Mouse (Mus musculus): ENCODE results near the gene Cltb. TPM values are rescaled to one million over a fixed set of nuclear protein-coding genes. Genes with fewer than 3 reads are reported as not detected.
"Not testable (repeated sequence)": the region's sequence is repeated elsewhere in the genome, so short reads cannot be mapped to it uniquely, and the experiment has no call there.

The Cltb gene
- polyA plus RNA-seq, 1 experiment from 2014 or later = 84.4 TPM

DNA sequence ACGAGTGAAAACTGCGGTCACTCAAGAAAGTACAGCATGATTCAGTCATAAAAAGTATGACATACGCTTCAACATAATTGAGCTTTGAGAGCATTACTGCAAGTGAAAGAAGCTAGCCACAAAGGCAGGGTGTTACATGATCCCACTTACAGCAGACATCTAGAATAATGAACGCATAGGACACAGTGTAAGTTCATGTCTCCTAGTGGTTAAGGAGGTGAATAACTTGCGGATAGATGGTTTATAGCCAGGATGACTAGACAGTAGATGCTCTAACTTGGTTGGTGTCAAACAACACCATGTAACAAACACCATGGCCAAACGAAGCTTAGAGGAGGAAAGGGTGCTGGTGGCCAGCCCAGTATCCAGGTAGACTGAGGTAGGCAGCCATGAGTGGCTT is 5.9 kb upstream of the Cltb start:
- Histone ChIP-seq H3K27ac (ENCODE audit: low read depth, low read length) (no peak overlapping the region), H3K27me3 (replicated peaks; ENCODE audit: control insufficient read depth, insufficient read depth, low read length) (no peaks in the 10 kb centered on the region), H3K4me1 (ENCODE audit: control insufficient read depth, insufficient read depth, low read length) (no peaks in the 10 kb centered on the region), H3K36me3 (ENCODE audit: control insufficient read depth, insufficient read depth, low read length) (no peaks in the 10 kb centered on the region), H3K9me3 (replicated peaks; ENCODE audit: control insufficient read depth, low read length) (no peaks in the 10 kb centered on the region), H3K9ac (ENCODE audit: low read length) (no peak overlapping the region), H3K4me2 (ENCODE audit: low read length) (no peak overlapping the region), H3K4me3 (ENCODE audit: low read depth, low read length) (no peak overlapping the region)
- WGBS = 66% methylated on average over 6 of the region's 6 CpGs
- no peak for DNase-seq (ENCODE audit: low spot score)
- no peak for ATAC-seq

DNA sequence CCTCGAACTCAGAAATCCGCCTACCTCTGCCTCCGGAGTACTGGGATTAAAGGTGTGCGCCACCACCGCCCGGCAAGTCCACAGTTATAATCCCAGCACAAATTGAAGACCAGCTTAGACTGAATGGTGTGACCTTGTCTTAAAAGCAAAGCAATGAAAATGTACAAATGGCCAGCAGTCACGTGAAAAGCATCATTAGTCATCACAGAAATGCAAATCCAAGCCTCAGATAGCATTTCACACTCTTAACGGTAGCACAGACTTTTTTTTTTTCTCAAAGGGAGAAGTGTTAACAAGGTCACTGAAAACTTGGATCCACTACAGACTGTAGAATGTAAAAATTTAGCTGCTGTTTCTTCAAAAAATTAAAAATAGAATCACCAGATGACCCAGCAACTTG is 5.2 kb upstream of the Cltb start:
- Histone ChIP-seq H3K27me3 (replicated peaks; ENCODE audit: control insufficient read depth, insufficient read depth, low read length) (no peaks in the 10 kb centered on the region), H3K9ac (ENCODE audit: low read length) (no peak overlapping the region), H3K4me3 (ENCODE audit: low read depth, low read length) (no peak overlapping the region), H3K9me3 (replicated peaks; ENCODE audit: control insufficient read depth, low read length) (no peaks in the 10 kb centered on the region), H3K27ac (ENCODE audit: low read depth, low read length) (no peak overlapping the region), H3K36me3 (ENCODE audit: control insufficient read depth, insufficient read depth, low read length) (no peaks in the 10 kb centered on the region), H3K4me2 (ENCODE audit: low read length) (no peak overlapping the region), H3K4me1 (ENCODE audit: control insufficient read depth, insufficient read depth, low read length) (no peaks in the 10 kb centered on the region)
- DNase-seq (ENCODE audit: low spot score) (no peak), ATAC-seq (no peak)
- WGBS = 83% methylated on average over 8 of the region's 8 CpGs

DNA sequence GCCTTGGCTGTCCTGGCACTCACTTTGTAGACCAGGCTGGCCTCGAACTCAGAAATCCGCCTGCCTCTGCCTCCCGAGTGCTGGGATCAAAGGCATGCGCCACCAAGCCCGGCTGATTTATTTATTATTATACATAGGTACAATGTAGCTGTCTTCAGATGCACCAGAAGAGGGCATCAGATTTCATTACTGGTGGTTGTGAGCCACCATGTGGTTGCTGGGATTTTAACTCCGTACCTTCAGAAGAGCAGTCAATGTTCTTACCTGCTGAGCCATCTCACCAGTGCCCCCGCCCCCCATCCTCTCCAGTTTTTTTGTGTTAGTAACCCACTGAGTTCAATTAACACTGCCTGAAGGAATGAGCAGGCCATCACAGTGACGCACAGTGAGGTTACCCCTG is 2.0 kb upstream of the Cltb start:
- H3K9ac ChIP-seq (ENCODE audit: low read length); H3K27ac ChIP-seq (ENCODE audit: low read depth, low read length); H3K4me2 ChIP-seq (ENCODE audit: low read length); ATAC-seq; DNase-seq (ENCODE audit: low spot score); H3K36me3 ChIP-seq (ENCODE audit: control insufficient read depth, insufficient read depth, low read length); H3K4me3 ChIP-seq (ENCODE audit: low read depth, low read length); H3K9me3 ChIP-seq (replicated peaks; ENCODE audit: control insufficient read depth, low read length); H3K4me1 ChIP-seq (ENCODE audit: control insufficient read depth, insufficient read depth, low read length); H3K27me3 ChIP-seq (replicated peaks; ENCODE audit: control insufficient read depth, insufficient read depth, low read length): not testable (repeated sequence)
- WGBS = 87% methylated on average over 8 of the region's 8 CpGs

DNA sequence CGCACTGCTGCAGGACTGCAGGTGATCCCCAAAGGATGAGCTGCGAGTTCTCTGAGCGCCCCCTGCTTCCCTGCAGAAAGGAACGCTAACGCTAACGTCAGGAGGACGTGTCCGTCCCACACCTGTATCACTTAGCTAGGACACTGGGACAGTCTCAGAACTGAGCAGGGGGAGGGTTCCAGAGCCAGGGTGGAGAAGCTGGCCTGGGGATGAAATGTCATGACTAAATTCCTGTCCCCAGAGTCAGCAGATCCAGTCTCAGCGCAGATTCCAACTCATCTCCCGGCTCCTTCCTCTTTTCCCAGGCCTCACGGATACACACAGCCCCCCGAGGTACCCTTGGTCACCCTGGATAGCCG is 552 bp downstream of the Cltb start:
- Histone ChIP-seq H3K36me3 (ENCODE audit: control insufficient read depth, insufficient read depth, low read length) (no peaks in the 10 kb centered on the region), H3K4me3 (ENCODE audit: low read depth, low read length) (peak overlapping the region; percentile 66), H3K4me2 (ENCODE audit: low read length) (peak overlapping the region; percentile 84), H3K9ac (ENCODE audit: low read length) (peak overlapping the region; percentile 84), H3K27me3 (replicated peaks; ENCODE audit: control insufficient read depth, insufficient read depth, low read length) (no peaks in the 10 kb centered on the region), H3K27ac (ENCODE audit: low read depth, low read length) (0 out of 2 replicates have a peak overlapping the region, but pooled peaks have one; percentile 48), H3K9me3 (replicated peaks; ENCODE audit: control insufficient read depth, low read length) (no peaks in the 10 kb centered on the region), H3K4me1 (ENCODE audit: control insufficient read depth, insufficient read depth, low read length) (0 out of 2 replicates have a peak, but pooled peaks cover 4% of the 10 kb centered on the region)
- peak; percentile 29; the same call in 1 of the 2 replicates for ATAC-seq
- DNase-seq (ENCODE audit: low spot score) = peak; percentile 6
- 10% methylated on average over 13 of the region's 13 CpGs for WGBS

DNA sequence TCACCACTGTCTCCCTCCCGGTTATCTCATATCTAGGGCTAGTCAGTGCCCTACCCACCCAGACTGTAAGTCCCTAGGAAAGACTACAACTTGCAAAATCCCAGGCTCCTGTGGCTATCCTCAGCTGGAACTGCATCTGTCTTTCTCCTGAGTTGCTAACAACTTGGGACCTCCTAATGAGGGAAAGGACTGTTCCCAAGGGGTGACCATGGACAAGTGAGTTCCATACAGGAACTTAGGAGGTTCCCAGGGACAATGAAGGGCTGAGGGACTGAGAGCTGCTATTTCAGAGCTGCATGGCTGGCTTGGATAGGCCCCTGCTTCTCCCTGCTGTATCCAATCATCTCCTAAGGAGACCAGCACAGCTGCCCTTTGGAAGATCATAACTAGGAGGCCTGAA is 1.8 kb downstream of the Cltb start:
- H3K27ac ChIP-seq (ENCODE audit: low read depth, low read length) = no peak overlapping the region

DNA sequence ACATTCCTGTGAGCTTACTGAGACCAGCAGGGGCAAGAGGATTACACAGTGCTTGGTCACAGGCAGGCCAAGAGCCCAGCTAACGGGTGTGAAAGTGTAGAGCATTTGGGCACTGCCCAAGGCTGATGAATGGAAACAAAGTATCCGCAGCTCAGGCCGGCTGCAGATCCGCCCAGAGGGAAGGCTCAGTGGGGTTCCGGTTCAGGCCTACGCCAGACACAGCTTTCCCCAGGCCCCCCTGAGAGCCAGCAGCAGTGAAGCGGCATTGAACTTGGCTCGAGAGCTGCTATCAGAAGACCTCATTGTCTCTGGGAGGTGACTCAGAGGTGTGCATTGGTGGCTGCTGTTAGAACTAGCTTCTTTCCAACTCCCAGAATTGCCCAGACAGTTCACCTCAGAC is 2.5 kb downstream of the Cltb start:
- ATAC-seq (no peak), DNase-seq (ENCODE audit: low spot score) (peak; percentile 22)
- H3K27ac ChIP-seq (ENCODE audit: low read depth, low read length) = no peak overlapping the region
- no peaks in the 10 kb centered on the region for H3K36me3 ChIP-seq (ENCODE audit: control insufficient read depth, insufficient read depth, low read length)
- H3K4me2 ChIP-seq (ENCODE audit: low read length) = peak overlapping the region; percentile 20
- H3K4me3 ChIP-seq (ENCODE audit: low read depth, low read length) = no peak overlapping the region
- no peaks in the 10 kb centered on the region for H3K27me3 ChIP-seq (replicated peaks; ENCODE audit: control insufficient read depth, insufficient read depth, low read length)
- H3K9ac ChIP-seq (ENCODE audit: low read length) = peak overlapping the region; percentile 29; the same call in 1 of the 2 replicates
- 0 out of 2 replicates have a peak, but pooled peaks cover 4% of the 10 kb centered on the region for H3K4me1 ChIP-seq (ENCODE audit: control insufficient read depth, insufficient read depth, low read length)
- WGBS = 10% methylated on average over 8 of the region's 8 CpGs
- H3K9me3 ChIP-seq (replicated peaks; ENCODE audit: control insufficient read depth, low read length) = no peaks in the 10 kb centered on the region

More for the DNA sequence above, 1.8 kb downstream of the Cltb start:
- ATAC-seq (no peak), DNase-seq (ENCODE audit: low spot score) (no peak)
- peak overlapping the region; percentile 16; the same call in 1 of the 2 replicates for H3K4me2 ChIP-seq (ENCODE audit: low read length)
- no peaks in the 10 kb centered on the region for H3K36me3 ChIP-seq (ENCODE audit: control insufficient read depth, insufficient read depth, low read length)
- H3K27me3 ChIP-seq (replicated peaks; ENCODE audit: control insufficient read depth, insufficient read depth, low read length) = no peaks in the 10 kb centered on the region
- 35% methylated on average over 1 of the region's 1 CpGs for WGBS
- H3K9me3 ChIP-seq (replicated peaks; ENCODE audit: control insufficient read depth, low read length) = no peaks in the 10 kb centered on the region
- peak overlapping the region; percentile 29; the same call in 1 of the 2 replicates for H3K9ac ChIP-seq (ENCODE audit: low read length)
- H3K4me1 ChIP-seq (ENCODE audit: control insufficient read depth, insufficient read depth, low read length) = 0 out of 2 replicates have a peak, but pooled peaks cover 4% of the 10 kb centered on the region
- no peak overlapping the region for H3K4me3 ChIP-seq (ENCODE audit: low read depth, low read length)

DNA sequence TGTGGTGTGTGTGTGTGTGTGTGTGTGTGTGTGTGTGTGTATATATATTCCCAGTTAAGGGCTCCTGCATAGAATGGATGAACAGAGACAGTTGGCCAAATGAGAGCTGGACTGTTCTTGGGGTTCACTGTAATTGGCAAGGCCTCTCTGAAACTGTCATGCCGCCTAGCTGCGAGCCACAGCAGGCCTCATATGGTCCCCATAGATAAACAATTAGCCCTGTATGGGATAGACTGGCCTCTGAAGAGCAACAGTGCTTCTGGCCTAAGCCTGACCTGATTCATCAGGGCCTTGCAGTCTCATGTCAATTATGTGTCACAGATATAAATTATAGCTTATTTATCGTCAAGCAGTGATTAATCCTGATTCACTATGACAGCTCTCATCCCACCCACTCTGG is 3.1 kb downstream of the Cltb start:
- 0 out of 2 replicates have a peak, but pooled peaks cover 4% of the 10 kb centered on the region for H3K4me1 ChIP-seq (ENCODE audit: control insufficient read depth, insufficient read depth, low read length)
- WGBS = 70% methylated on average over 3 of the region's 3 CpGs
- DNase-seq (ENCODE audit: low spot score) = no peak
- no peak overlapping the region for H3K4me3 ChIP-seq (ENCODE audit: low read depth, low read length)
- H3K9ac ChIP-seq (ENCODE audit: low read length) = no peak overlapping the region
- H3K27me3 ChIP-seq (replicated peaks; ENCODE audit: control insufficient read depth, insufficient read depth, low read length) = no peaks in the 10 kb centered on the region
- no peak for ATAC-seq
- H3K9me3 ChIP-seq (replicated peaks; ENCODE audit: control insufficient read depth, low read length) = no peaks in the 10 kb centered on the region
- H3K36me3 ChIP-seq (ENCODE audit: control insufficient read depth, insufficient read depth, low read length) = no peaks in the 10 kb centered on the region
- no peak overlapping the region for H3K4me2 ChIP-seq (ENCODE audit: low read length)
- H3K27ac ChIP-seq (ENCODE audit: low read depth, low read length) = no peak overlapping the region

DNA sequence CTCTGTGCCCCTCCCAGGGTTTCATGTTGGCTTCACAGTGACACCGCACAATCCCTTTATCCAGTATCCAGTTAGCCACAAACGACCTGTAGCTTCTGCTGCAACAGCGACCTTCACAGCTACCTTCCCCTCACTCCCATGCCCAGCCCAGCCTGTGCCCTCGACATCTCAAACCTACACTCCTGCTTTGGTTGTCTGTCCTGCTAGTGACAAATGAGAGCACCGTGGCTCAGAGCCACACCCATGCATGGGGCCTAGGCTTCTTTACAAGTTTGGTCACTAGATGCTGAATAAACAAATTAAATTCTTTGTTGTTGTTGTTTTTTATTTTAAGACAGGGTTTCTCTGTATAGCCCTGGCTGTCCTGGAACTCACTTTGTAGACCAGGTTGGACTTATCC is 3.9 kb downstream of the Cltb start:
- H3K36me3 ChIP-seq (ENCODE audit: control insufficient read depth, insufficient read depth, low read length) = no peaks in the 10 kb centered on the region
- H3K4me3 ChIP-seq (ENCODE audit: low read depth, low read length) = no peak overlapping the region
- H3K9ac ChIP-seq (ENCODE audit: low read length) = no peak overlapping the region
- H3K4me1 ChIP-seq (ENCODE audit: control insufficient read depth, insufficient read depth, low read length) = 0 out of 2 replicates have a peak, but pooled peaks cover 4% of the 10 kb centered on the region
- ATAC-seq (no peak), DNase-seq (ENCODE audit: low spot score) (no peak)
- no peaks in the 10 kb centered on the region for H3K9me3 ChIP-seq (replicated peaks; ENCODE audit: control insufficient read depth, low read length)
- 72% methylated on average over 5 of the region's 5 CpGs for WGBS
- H3K4me2 ChIP-seq (ENCODE audit: low read length) = no peak overlapping the region
- no peak overlapping the region for H3K27ac ChIP-seq (ENCODE audit: low read depth, low read length)
- H3K27me3 ChIP-seq (replicated peaks; ENCODE audit: control insufficient read depth, insufficient read depth, low read length) = no peaks in the 10 kb centered on the region

DNA sequence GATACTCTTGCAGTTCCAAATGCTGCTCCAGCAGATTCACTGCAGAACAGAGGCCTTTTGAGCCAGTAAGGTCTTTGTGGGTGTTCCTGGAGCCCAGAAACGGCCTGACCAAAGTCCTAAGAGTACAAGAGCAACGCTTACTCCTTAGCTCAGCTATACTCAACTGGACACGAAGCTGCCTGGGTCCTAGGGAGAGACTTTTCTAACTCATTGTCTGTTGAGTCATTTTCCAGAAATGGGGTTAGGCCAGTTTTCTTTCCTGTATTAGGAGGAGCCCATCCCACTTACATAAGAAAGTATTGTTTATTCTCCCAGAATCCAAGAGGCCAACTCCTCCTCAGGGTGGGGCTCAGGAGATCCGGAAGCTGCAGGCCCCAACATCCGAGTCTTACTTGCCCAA is 5.7 kb downstream of the Cltb start:
- H3K27ac ChIP-seq (ENCODE audit: low read depth, low read length) = no peak overlapping the region
- WGBS = 82% methylated on average over 5 of the region's 5 CpGs
- DNase-seq (ENCODE audit: low spot score) (no peak), ATAC-seq (no peak)
- 0 out of 2 replicates have a peak, but pooled peaks cover 4% of the 10 kb centered on the region for H3K4me1 ChIP-seq (ENCODE audit: control insufficient read depth, insufficient read depth, low read length)
- no peak overlapping the region for H3K4me3 ChIP-seq (ENCODE audit: low read depth, low read length)
- no peak overlapping the region for H3K4me2 ChIP-seq (ENCODE audit: low read length)
- H3K9ac ChIP-seq (ENCODE audit: low read length) = no peak overlapping the region
- H3K36me3 ChIP-seq (ENCODE audit: control insufficient read depth, insufficient read depth, low read length) = no peaks in the 10 kb centered on the region
- no peaks in the 10 kb centered on the region for H3K9me3 ChIP-seq (replicated peaks; ENCODE audit: control insufficient read depth, low read length)
- no peaks in the 10 kb centered on the region for H3K27me3 ChIP-seq (replicated peaks; ENCODE audit: control insufficient read depth, insufficient read depth, low read length)
